Mouse (Mus musculus): ENCODE measurements around the gene Tecpr2. TPM values are rescaled to one million over a fixed set of nuclear protein-coding genes. Genes with fewer than 3 reads are reported as not detected.

Gene Tecpr2
- polyA plus RNA-seq, 1 experiment, result 7.9 TPM

GRCm38 (mm10) chr12:110948082-110948909 lies 59.2 kb downstream of the Tecpr2 start:
- no peak for DNase-seq (ENCODE audit: low read depth)

GRCm38 (mm10) chr12:110948910-110949201 lies 59.8 kb downstream of the Tecpr2 start:
- no peak for DNase-seq (ENCODE audit: low read depth)

GRCm38 (mm10) chr12:110949410-110949809 lies 60.3 kb downstream of the Tecpr2 start:
- DNase-seq (ENCODE audit: low read depth), result no peak

- DNase-seq (ENCODE audit: low read depth), result no peak
Observed at GRCm38 (mm10) chr12:110950151-110950550, 61.1 kb downstream of the Tecpr2 start.

- no peak for DNase-seq (ENCODE audit: low read depth)
Observed at GRCm38 (mm10) chr12:110951236-110951635, 62.2 kb downstream of the Tecpr2 start.

GRCm38 (mm10) chr12:110952628-110953385 lies 63.7 kb downstream of the Tecpr2 start:
- no peak for DNase-seq (ENCODE audit: low read depth)

GRCm38 (mm10) chr12:110953443-110953842 lies 64.4 kb downstream of the Tecpr2 start:
- no peak for DNase-seq (ENCODE audit: low read depth)

- DNase-seq (ENCODE audit: low read depth), result no peak
Observed at GRCm38 (mm10) chr12:110953900-110954299, 64.8 kb downstream of the Tecpr2 start.

- DNase-seq (ENCODE audit: low read depth), result no peak
Observed at GRCm38 (mm10) chr12:110954351-110954991, 65.4 kb downstream of the Tecpr2 start.

GRCm38 (mm10) chr12:110961973-110962372 lies 72.9 kb downstream of the Tecpr2 start:
- DNase-seq (ENCODE audit: low read depth), result no peak

GRCm38 (mm10) chr12:110965500-110965899 lies 76.4 kb downstream of the Tecpr2 start:
- DNase-seq (ENCODE audit: low read depth), result no peak

- no peak for DNase-seq (ENCODE audit: low read depth)
Observed at GRCm38 (mm10) chr12:110966079-110966478, 77.0 kb downstream of the Tecpr2 start.

- DNase-seq (ENCODE audit: low read depth), result no peak
Observed at GRCm38 (mm10) chr12:110967146-110967545, 78.1 kb downstream of the Tecpr2 start.

- DNase-seq (ENCODE audit: low read depth), result no peak
Observed at GRCm38 (mm10) chr12:110970408-110970807, 81.3 kb downstream of the Tecpr2 start.

- DNase-seq (ENCODE audit: low read depth), result no peak
Observed at GRCm38 (mm10) chr12:110971972-110972371, 82.9 kb downstream of the Tecpr2 start.

- DNase-seq (ENCODE audit: low read depth), result no peak
Observed at GRCm38 (mm10) chr12:110973829-110974228, 84.8 kb downstream of the Tecpr2 start.

GRCm38 (mm10) chr12:110974295-110974694 lies 85.2 kb downstream of the Tecpr2 start:
- DNase-seq (ENCODE audit: low read depth), result no peak

- no peak for DNase-seq (ENCODE audit: low read depth)
Observed at GRCm38 (mm10) chr12:110974726-110975125, 85.7 kb downstream of the Tecpr2 start.

- no peak for DNase-seq (ENCODE audit: low read depth)
Observed at GRCm38 (mm10) chr12:110975385-110975784, 86.3 kb downstream of the Tecpr2 start.

- DNase-seq (ENCODE audit: low read depth), result no peak
Observed at GRCm38 (mm10) chr12:110975838-110976468, 86.9 kb downstream of the Tecpr2 start.

- no peak for DNase-seq (ENCODE audit: low read depth)
Observed at GRCm38 (mm10) chr12:110976589-110977344, 87.7 kb downstream of the Tecpr2 start.

Data from gonadal fat pad, adult 2 months (tissue).